Mouse (Mus musculus) midbrain, embryonic 16.5 days (tissue): Measurements from ENCODE around the gene Pum1. TPM values are rescaled to one million over a fixed set of nuclear protein-coding genes. Genes with fewer than 3 reads are reported as not detected.
"Not testable (repeated sequence)": the region's sequence is repeated elsewhere in the genome, so short reads cannot be mapped to it uniquely, and the experiment has no call there.

Experiments
- ATAC-seq: fragments of 200-750 bp; cut with Nextera tagmentation; 2 replicates; pipeline ENCODE4 v1.8.0; 2017; ENCODE audit warnings: moderate TSS enrichment
- H3K27ac ChIP-seq: fragments of 300-500 bp; sonication (generic); 2 replicates; pipeline ENCODE4 v1.5.1; 2014; ENCODE audit warnings: mild to moderate bottlenecking, low read length, mixed read lengths
- H3K27me3 ChIP-seq: fragments of 300-500 bp; sonication (generic); 2 replicates; pipeline ENCODE4 v1.6.1; 2014; ENCODE audit warnings: low read depth, low read length, mixed read lengths; ENCODE audit not compliant: control insufficient read depth, insufficient read depth
- H3K36me3 ChIP-seq: fragments of 300-500 bp; sonication (generic); 2 replicates; pipeline ENCODE4 v1.6.1; 2014; ENCODE audit warnings: mild to moderate bottlenecking, low read length, moderate library complexity, mixed read lengths; ENCODE audit not compliant: control insufficient read depth, insufficient read depth
- H3K4me1 ChIP-seq: fragments of 300-500 bp; sonication (generic); 2 replicates; pipeline ENCODE4 v1.6.1; 2014; ENCODE audit warnings: mild to moderate bottlenecking, low read length, mixed read lengths; ENCODE audit not compliant: control insufficient read depth, insufficient read depth
- H3K4me2 ChIP-seq: fragments of 300-500 bp; sonication (generic); 2 replicates; pipeline ENCODE4 v1.6.1; 2014; ENCODE audit warnings: mild to moderate bottlenecking, low read length, mixed read lengths
- H3K4me3 ChIP-seq: fragments of 300-500 bp; sonication (generic); 2 replicates; pipeline ENCODE4 v1.5.1; 2014; ENCODE audit warnings: low read depth, mild to moderate bottlenecking, low read length, moderate library complexity, mixed read lengths
- H3K9ac ChIP-seq: fragments of 300-500 bp; sonication (generic); 2 replicates; pipeline ENCODE4 v1.6.1; 2014; ENCODE audit warnings: low read depth, low read length, mixed read lengths
- H3K9me3 ChIP-seq: fragments of 300-500 bp; sonication (generic); replicated peaks from 2 replicates; pipeline ENCODE4 v1.6.1; 2014; ENCODE audit warnings: mild to moderate bottlenecking, low read length, mixed read lengths; ENCODE audit not compliant: control insufficient read depth, poor library complexity, severe bottlenecking
- WGBS: fragments of 180-500 bp; shearing (Covaris S2); extraction: QIAGEN DNeasy Blood & Tissue Kit; methylation state at CpG from one replicate; pipeline ENCODE4 v1.1.7; 2014; 5-methylcytosine and 5-hydroxymethylcytosine counted together
- polyA plus RNA-seq: library from polyadenylated mRNA; unstranded; fragments of >200 nt; fragmentation: Nextera tagmentation; extraction: Ambion mirVana; gene quantifications from 2 replicates; pipeline ENCODE4 v1.2.1, GENCODE M21; 2015

Pum1 gene
- polyA plus RNA-seq: 99.4 and 108 TPM in 2 replicates

DNA sequence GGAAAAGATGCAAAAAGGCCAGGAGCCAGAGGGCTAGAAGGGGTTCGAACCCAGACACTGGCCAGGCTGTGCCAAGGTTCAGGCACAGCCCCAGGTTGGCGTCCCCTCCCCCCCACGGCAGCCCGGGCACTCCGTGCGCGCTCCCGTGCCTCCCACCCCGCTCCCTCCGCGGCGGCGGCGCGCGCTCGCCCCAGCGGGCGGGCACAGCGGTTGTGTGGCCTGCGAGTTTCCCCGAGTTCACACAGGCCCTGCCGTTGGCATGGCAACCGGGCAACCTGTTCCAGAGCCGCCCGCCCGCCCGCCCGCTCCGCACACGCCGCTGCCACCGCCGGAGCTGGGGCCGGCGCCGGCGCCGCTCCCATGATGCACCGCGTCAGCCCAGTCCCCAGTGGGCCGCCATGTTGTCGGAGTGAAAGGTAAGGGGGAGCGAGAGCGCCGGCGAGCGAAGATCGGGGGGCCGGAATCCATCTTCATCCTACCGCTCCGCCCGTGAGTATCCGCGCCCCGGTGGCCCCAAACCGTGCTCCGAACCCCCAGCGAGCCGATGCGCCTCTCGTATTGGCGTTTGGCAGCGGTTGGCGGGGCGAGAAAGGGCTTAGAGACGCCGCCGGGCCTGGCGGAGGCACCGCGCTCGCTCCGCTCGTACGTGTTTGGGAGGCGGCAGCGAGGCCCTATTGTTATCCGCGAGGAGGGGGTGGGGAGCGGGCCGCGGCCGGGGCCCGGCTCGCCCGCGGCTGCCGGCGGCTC, at the start of gene Pum1:
TSS of gene Pum1 (plus strand) at position 343 of the 747 bp plus-strand sequence.
- peak within 1 kb of the TSS; percentile 89 for H3K27ac ChIP-seq
- H3K4me1 ChIP-seq: peaks cover 32% of the 10 kb centered on the region
- no peaks in the 10 kb centered on the region for H3K27me3 ChIP-seq
- H3K4me3 ChIP-seq: peak within 1 kb of the TSS; percentile 55
- peak within 1 kb of the TSS; percentile 74 for H3K9ac ChIP-seq
- H3K36me3 ChIP-seq: no peaks in the 10 kb centered on the region
- ATAC-seq: peak; percentile 94
- WGBS: under 1% methylated on average over 74 of the region's 90 CpGs
- H3K9me3 ChIP-seq: no peaks in the 10 kb centered on the region
- peak within 1 kb of the TSS; percentile 92 for H3K4me2 ChIP-seq

- ATAC-seq: no peak
- H3K27me3 ChIP-seq: no peaks in the 10 kb centered on the region
- H3K4me2 ChIP-seq: peak overlapping the region; percentile 39
- H3K27ac ChIP-seq: no peak overlapping the region
- no peaks in the 10 kb centered on the region for H3K9me3 ChIP-seq
- no peak overlapping the region for H3K9ac ChIP-seq
- H3K36me3 ChIP-seq: no peaks in the 10 kb centered on the region
- WGBS: 3% methylated on average over 4 of the region's 4 CpGs
- H3K4me3 ChIP-seq: no peak overlapping the region
- H3K4me1 ChIP-seq: no peaks in the 10 kb centered on the region
Measured at GRCm38 (mm10) chr4:130629391-130629790, 33.7 kb upstream of the Pum1 start.

- H3K4me1 ChIP-seq: no peaks in the 10 kb centered on the region
- no peak overlapping the region for H3K9ac ChIP-seq
- 59% methylated on average over 3 of the region's 3 CpGs for WGBS
- no peak for ATAC-seq
- H3K9me3 ChIP-seq: no peaks in the 10 kb centered on the region
- H3K27ac ChIP-seq: no peak overlapping the region
- H3K36me3 ChIP-seq: no peaks in the 10 kb centered on the region
- H3K27me3 ChIP-seq: no peaks in the 10 kb centered on the region
- no peak overlapping the region for H3K4me3 ChIP-seq
- H3K4me2 ChIP-seq: no peak overlapping the region
Measured at GRCm38 (mm10) chr4:130630232-130630847, 32.8 kb upstream of the Pum1 start.

- H3K9ac ChIP-seq, H3K27ac ChIP-seq, H3K36me3 ChIP-seq, H3K27me3 ChIP-seq, ATAC-seq, H3K4me3 ChIP-seq, H3K4me2 ChIP-seq, H3K4me1 ChIP-seq, H3K9me3 ChIP-seq: not testable (repeated sequence)
- 80% methylated on average over 3 of the region's 3 CpGs for WGBS
Measured at GRCm38 (mm10) chr4:130635076-130635475, 28.0 kb upstream of the Pum1 start.

DNA sequence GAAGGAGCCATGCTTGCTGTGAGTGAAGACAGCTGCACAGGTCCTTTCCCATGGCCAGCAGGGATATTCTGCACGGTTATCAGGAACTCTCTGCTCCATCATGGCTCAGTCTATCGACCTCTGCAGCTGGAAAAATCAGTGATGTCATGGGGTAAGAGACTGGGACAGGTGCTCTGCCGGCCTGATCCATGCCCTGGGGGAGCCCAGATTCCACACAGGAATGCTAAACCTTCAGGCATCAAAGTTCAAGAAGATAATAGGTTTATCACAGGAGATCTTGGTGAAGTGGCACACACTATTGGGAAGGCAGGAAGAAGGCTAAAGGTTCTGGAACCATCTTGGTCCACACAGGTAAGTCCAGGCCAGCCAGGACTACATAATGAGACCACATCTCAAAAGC, 26.4 kb upstream of the Pum1 start:
- H3K9me3 ChIP-seq: no peaks in the 10 kb centered on the region
- no peaks in the 10 kb centered on the region for H3K36me3 ChIP-seq
- no peak for ATAC-seq
- H3K4me3 ChIP-seq: no peak overlapping the region
- WGBS: 75% methylated on average over 3 of the region's 3 CpGs
- no peak overlapping the region for H3K4me2 ChIP-seq
- H3K27ac ChIP-seq: no peak overlapping the region
- no peaks in the 10 kb centered on the region for H3K4me1 ChIP-seq
- no peaks in the 10 kb centered on the region for H3K27me3 ChIP-seq
- no peak overlapping the region for H3K9ac ChIP-seq

GRCm38 (mm10) chr4:130637488-130638422, 25.4 kb upstream of the Pum1 start:
- H3K9me3 ChIP-seq: no peaks in the 10 kb centered on the region
- no peaks in the 10 kb centered on the region for H3K36me3 ChIP-seq
- H3K9ac ChIP-seq: no peak overlapping the region
- H3K4me1 ChIP-seq: no peaks in the 10 kb centered on the region
- ATAC-seq: no peak
- H3K4me2 ChIP-seq: no peak overlapping the region
- H3K27ac ChIP-seq: no peak overlapping the region
- H3K4me3 ChIP-seq: no peak overlapping the region
- no peaks in the 10 kb centered on the region for H3K27me3 ChIP-seq
- WGBS: 87% methylated on average over 8 of the region's 9 CpGs

DNA sequence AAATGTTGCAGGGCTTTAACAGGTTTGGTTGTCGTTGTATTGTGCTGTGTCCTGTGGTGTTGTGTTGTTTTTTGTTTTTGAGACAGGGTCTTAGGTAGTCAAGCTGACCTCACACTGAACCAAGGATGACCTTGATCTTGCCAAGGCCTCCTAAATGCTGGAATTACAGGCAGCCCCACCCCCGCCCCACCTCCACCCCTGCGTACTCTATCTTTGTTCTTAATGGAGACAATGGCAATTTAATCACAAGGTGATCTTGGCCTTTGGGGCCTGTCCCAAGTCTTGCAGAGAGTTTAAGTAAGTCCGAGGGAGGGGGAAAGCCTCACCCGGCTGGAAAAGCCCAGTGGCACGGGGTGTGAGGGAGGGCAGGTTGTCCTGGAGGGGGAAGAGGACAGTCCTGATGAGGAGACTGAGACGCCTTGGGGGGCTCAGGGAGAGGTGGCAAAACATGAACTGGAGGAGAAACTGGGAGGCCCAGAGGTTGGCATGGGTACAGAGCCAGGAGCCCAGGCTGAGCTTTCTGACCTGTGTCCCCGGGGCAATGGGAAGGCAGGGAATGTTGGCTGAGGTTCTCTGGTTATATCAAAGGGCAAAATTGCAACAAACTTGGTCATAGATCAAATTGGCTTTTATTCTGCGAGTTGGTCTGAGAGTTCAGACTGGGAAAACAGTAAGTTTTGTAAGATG, 22.9 kb upstream of the Pum1 start:
- no peak for ATAC-seq
- WGBS: 74% methylated on average over 9 of the region's 9 CpGs

GRCm38 (mm10) chr4:130642468-130642867, 20.7 kb upstream of the Pum1 start:
- no peaks in the 10 kb centered on the region for H3K4me1 ChIP-seq
- H3K9ac ChIP-seq: no peak overlapping the region
- 95% methylated on average over 5 of the region's 5 CpGs for WGBS
- H3K4me2 ChIP-seq: no peak overlapping the region
- H3K27me3 ChIP-seq: no peaks in the 10 kb centered on the region
- H3K4me3 ChIP-seq: no peak overlapping the region
- H3K36me3 ChIP-seq: no peaks in the 10 kb centered on the region
- ATAC-seq: no peak
- no peaks in the 10 kb centered on the region for H3K9me3 ChIP-seq
- no peak overlapping the region for H3K27ac ChIP-seq

More for the DNA sequence above, 22.9 kb upstream of the Pum1 start:
- Histone ChIP-seq H3K4me2 (no peak overlapping the region), H3K9me3 (no peaks in the 10 kb centered on the region), H3K4me3 (no peak overlapping the region), H3K4me1 (no peaks in the 10 kb centered on the region), H3K36me3 (no peaks in the 10 kb centered on the region), H3K27ac (no peak overlapping the region), H3K27me3 (no peaks in the 10 kb centered on the region), H3K9ac (no peak overlapping the region)
